Mouse (Mus musculus): ENCODE results near the gene Sirpa. TPM values are rescaled to one million over a fixed set of nuclear protein-coding genes. Genes with fewer than 3 reads are reported as not detected.

Sirpa gene
- polyA plus RNA-seq (2012; rRNA removed): 15.6 and 22.7 TPM in 2 replicates

DNA sequence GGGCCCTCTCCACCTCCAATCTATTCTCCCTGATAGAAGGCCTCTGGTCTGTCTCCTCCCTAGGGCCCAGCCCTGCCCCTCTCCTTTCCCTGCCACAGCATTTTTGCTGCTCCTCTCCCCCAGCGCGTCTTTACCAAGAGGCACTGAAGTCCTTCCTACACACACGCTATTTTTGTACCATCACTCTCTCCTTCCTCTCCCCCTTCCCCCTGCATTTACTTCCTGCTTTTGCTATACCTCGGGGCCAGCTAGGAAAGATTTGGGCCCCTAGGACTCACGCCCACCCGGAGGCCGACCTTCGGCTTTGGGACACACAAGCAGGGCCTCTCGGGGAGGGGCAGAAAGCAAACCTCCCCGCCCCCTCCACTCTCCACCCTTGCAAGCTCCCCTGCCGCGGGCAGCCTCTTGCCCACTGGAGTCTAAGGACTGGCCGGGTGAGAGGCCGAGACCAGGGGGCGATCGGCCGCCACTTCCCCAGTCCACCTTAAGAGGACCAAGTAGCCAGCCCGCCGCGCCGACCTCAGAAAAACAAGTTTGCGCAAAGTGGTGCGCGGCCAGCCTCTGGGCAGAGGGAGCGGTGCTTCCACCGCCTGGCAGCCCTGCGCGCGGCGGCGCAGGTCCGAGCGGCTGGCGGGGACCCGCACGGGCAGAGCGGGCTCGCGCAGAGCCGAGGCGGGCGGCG is at the start of gene Sirpa:
Sirpa (plus strand) TSS at position 377 of the 682 bp plus-strand sequence.

Other genes with a start within 250 kb of the Sirpa start
- gene Il1b, start 221.7 kb upstream of the Sirpa start, polyA plus RNA-seq (2012; rRNA removed): 0.15 and 0.22 TPM in 2 replicates
- gene F830045P16Rik, start 56.2 kb upstream of the Sirpa start, polyA plus RNA-seq (2012; rRNA removed): 0.02 TPM in 1 of 2 replicates, not detected in the other
- gene Pdyn, start 107.0 kb downstream of the Sirpa start, polyA plus RNA-seq (2012; rRNA removed): 0.06 TPM in 1 of 2 replicates, not detected in the other
- 5.9 and 6.7 TPM in 2 replicates for gene Stk35, start 207.7 kb downstream of the Sirpa start, polyA plus RNA-seq (2012; rRNA removed)